Mouse (Mus musculus): Measurements from ENCODE around the gene Ciao2b. TPM values are rescaled to one million over a fixed set of nuclear protein-coding genes. Genes with fewer than 3 reads are reported as not detected.
"Not testable (repeated sequence)": the region's sequence is repeated elsewhere in the genome, so short reads cannot be mapped to it uniquely, and the experiment has no call there.

Gene Ciao2b
- polyA plus RNA-seq (2011; ENCODE audit: insufficient read depth, insufficient read length, low read depth, missing spikeins), result 63.4 and 71.3 TPM in 2 replicates

GRCm38 (mm10) chr8:104641426-104642323 lies at the start of gene Ciao2b:
Gene Ciao2b (minus strand): TSS chr8:104641965.
- Histone ChIP-seq H3K4me3 (ENCODE audit: low read depth, low read length) (peak within 1 kb of the TSS; percentile 75), H3K4me1 (ENCODE audit: control insufficient read depth, insufficient read depth, low read length) (no peaks in the 10 kb centered on the region), H3K27ac (ENCODE audit: insufficient read depth, low read length) (no peak within 1 kb of the TSS), H3K9me3 (replicated peaks; ENCODE audit: control insufficient read depth, insufficient read depth, low read length, poor library complexity, severe bottlenecking) (no peaks in the 10 kb centered on the region), H3K36me3 (ENCODE audit: control insufficient read depth, insufficient read depth, low read length, poor library complexity, severe bottlenecking) (peaks cover 6% of the 10 kb centered on the region; the same call in 1 of the 2 replicates), H3K27me3 (ENCODE audit: control insufficient read depth, insufficient read depth, low read length, poor library complexity, severe bottlenecking) (no peaks in the 10 kb centered on the region), H3K9ac (ENCODE audit: low read depth, poor library complexity, severe bottlenecking) (peak within 1 kb of the TSS; percentile 61)
- TF ChIP-seq POLR2A (IDR thresholded peaks at IDR 0.05; ENCODE audit: insufficient read depth, low read length) (no peak), EP300 (IDR thresholded peaks at IDR 0.05; ENCODE audit: insufficient read depth, low read depth, low read length) (no peak), CTCF (IDR thresholded peaks at IDR 0.05; ENCODE audit: low read depth, low read length) (no peak)

- no peak overlapping the region for H3K9ac ChIP-seq (ENCODE audit: low read depth, poor library complexity, severe bottlenecking)
- TF ChIP-seq EP300 (IDR thresholded peaks at IDR 0.05; ENCODE audit: insufficient read depth, low read depth, low read length) (no peak), POLR2A (IDR thresholded peaks at IDR 0.05; ENCODE audit: insufficient read depth, low read length) (no peak), CTCF (IDR thresholded peaks at IDR 0.05; ENCODE audit: low read depth, low read length) (no peak)
- H3K4me3 ChIP-seq (ENCODE audit: low read depth, low read length), result no peak overlapping the region
- no peaks in the 10 kb centered on the region for H3K36me3 ChIP-seq (ENCODE audit: control insufficient read depth, insufficient read depth, low read length, poor library complexity, severe bottlenecking)
- H3K4me1 ChIP-seq (ENCODE audit: control insufficient read depth, insufficient read depth, low read length), result no peaks in the 10 kb centered on the region
- H3K27ac ChIP-seq (ENCODE audit: insufficient read depth, low read length), result no peak overlapping the region
- H3K27me3 ChIP-seq (ENCODE audit: control insufficient read depth, insufficient read depth, low read length, poor library complexity, severe bottlenecking), result no peaks in the 10 kb centered on the region
- H3K9me3 ChIP-seq (replicated peaks; ENCODE audit: control insufficient read depth, insufficient read depth, low read length, poor library complexity, severe bottlenecking), result no peaks in the 10 kb centered on the region
Observed at GRCm38 (mm10) chr8:104688433-104688832, 46.7 kb upstream of the Ciao2b start.

DNA sequence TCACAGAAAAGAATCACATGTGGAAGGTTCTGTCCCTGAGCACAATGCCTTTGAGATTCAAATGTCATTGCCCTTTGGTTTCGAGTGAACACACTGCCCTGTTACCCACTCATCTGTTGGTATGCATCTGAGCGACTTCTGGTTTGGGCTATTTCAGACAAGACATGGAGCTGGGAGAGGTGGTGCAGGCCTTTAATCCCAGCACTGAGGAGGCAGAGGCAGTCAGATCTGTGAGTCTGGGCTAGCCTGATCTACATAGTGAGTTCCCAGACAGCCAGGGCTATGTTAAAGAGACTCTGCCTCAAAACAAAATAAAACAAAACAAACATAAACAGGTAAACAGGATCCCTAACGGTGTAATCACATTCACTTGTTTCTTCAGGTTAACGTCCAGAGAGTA lies 13.8 kb upstream of the Ciao2b start:
- H3K4me1 ChIP-seq (ENCODE audit: control insufficient read depth, insufficient read depth, low read length), result no peaks in the 10 kb centered on the region
- no peak overlapping the region for H3K27ac ChIP-seq (ENCODE audit: insufficient read depth, low read length)
- no peak overlapping the region for H3K9ac ChIP-seq (ENCODE audit: low read depth, poor library complexity, severe bottlenecking)
- H3K4me3 ChIP-seq (ENCODE audit: low read depth, low read length), result no peak overlapping the region
- no peak for TF ChIP-seq POLR2A (IDR thresholded peaks at IDR 0.05; ENCODE audit: insufficient read depth, low read length)
- no peak for TF ChIP-seq EP300 (IDR thresholded peaks at IDR 0.05; ENCODE audit: insufficient read depth, low read depth, low read length)
- TF ChIP-seq CTCF (IDR thresholded peaks at IDR 0.05; ENCODE audit: low read depth, low read length), result no peak
- H3K36me3 ChIP-seq (ENCODE audit: control insufficient read depth, insufficient read depth, low read length, poor library complexity, severe bottlenecking), result no peaks in the 10 kb centered on the region
- H3K27me3 ChIP-seq (ENCODE audit: control insufficient read depth, insufficient read depth, low read length, poor library complexity, severe bottlenecking), result no peaks in the 10 kb centered on the region
- no peaks in the 10 kb centered on the region for H3K9me3 ChIP-seq (replicated peaks; ENCODE audit: control insufficient read depth, insufficient read depth, low read length, poor library complexity, severe bottlenecking)

DNA sequence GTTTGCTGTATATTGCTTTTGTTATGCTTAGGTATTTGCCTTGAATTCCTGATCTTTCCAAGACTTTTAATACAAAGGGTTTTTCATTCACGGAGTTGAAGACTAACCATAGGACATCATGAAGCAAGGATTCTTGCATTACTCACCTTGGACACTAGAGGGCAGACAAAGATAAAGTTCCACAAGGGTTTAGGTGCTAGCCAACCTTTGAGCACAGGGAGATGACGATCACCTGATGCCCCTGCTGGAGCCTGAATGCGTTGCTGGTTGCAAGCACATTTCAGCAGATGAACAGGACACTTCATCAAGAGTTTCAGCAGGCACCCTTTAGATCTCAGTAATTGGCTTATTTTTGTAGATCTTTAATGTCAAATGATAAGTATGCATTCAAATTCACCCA lies 13.2 kb upstream of the Ciao2b start:
- Histone ChIP-seq H3K27ac (ENCODE audit: insufficient read depth, low read length) (no peak overlapping the region), H3K36me3 (ENCODE audit: control insufficient read depth, insufficient read depth, low read length, poor library complexity, severe bottlenecking) (no peaks in the 10 kb centered on the region), H3K27me3 (ENCODE audit: control insufficient read depth, insufficient read depth, low read length, poor library complexity, severe bottlenecking) (no peaks in the 10 kb centered on the region), H3K9me3 (replicated peaks; ENCODE audit: control insufficient read depth, insufficient read depth, low read length, poor library complexity, severe bottlenecking) (no peaks in the 10 kb centered on the region), H3K4me1 (ENCODE audit: control insufficient read depth, insufficient read depth, low read length) (no peaks in the 10 kb centered on the region), H3K9ac (ENCODE audit: low read depth, poor library complexity, severe bottlenecking) (no peak overlapping the region), H3K4me3 (ENCODE audit: low read depth, low read length) (no peak overlapping the region)
- TF ChIP-seq EP300 (IDR thresholded peaks at IDR 0.05; ENCODE audit: insufficient read depth, low read depth, low read length) (no peak), CTCF (IDR thresholded peaks at IDR 0.05; ENCODE audit: low read depth, low read length) (peak; percentile 71)

- H3K9ac ChIP-seq (ENCODE audit: low read depth, poor library complexity, severe bottlenecking); H3K27me3 ChIP-seq (ENCODE audit: control insufficient read depth, insufficient read depth, low read length, poor library complexity, severe bottlenecking); H3K27ac ChIP-seq (ENCODE audit: insufficient read depth, low read length); H3K36me3 ChIP-seq (ENCODE audit: control insufficient read depth, insufficient read depth, low read length, poor library complexity, severe bottlenecking); H3K4me3 ChIP-seq (ENCODE audit: low read depth, low read length); H3K4me1 ChIP-seq (ENCODE audit: control insufficient read depth, insufficient read depth, low read length); H3K9me3 ChIP-seq (replicated peaks; ENCODE audit: control insufficient read depth, insufficient read depth, low read length, poor library complexity, severe bottlenecking): not testable (repeated sequence)
Observed at GRCm38 (mm10) chr8:104644187-104644586, 2.4 kb upstream of the Ciao2b start.

- H3K27me3 ChIP-seq (ENCODE audit: control insufficient read depth, insufficient read depth, low read length, poor library complexity, severe bottlenecking), result no peaks in the 10 kb centered on the region
- peaks cover 6% of the 10 kb centered on the region; the same call in 1 of the 2 replicates for H3K36me3 ChIP-seq (ENCODE audit: control insufficient read depth, insufficient read depth, low read length, poor library complexity, severe bottlenecking)
- no peaks in the 10 kb centered on the region for H3K9me3 ChIP-seq (replicated peaks; ENCODE audit: control insufficient read depth, insufficient read depth, low read length, poor library complexity, severe bottlenecking)
- no peaks in the 10 kb centered on the region for H3K4me1 ChIP-seq (ENCODE audit: control insufficient read depth, insufficient read depth, low read length)
- no peak overlapping the region for H3K27ac ChIP-seq (ENCODE audit: insufficient read depth, low read length)
- peak overlapping the region; percentile 61 for H3K9ac ChIP-seq (ENCODE audit: low read depth, poor library complexity, severe bottlenecking)
- TF ChIP-seq CTCF (IDR thresholded peaks at IDR 0.05; ENCODE audit: low read depth, low read length) (no peak), POLR2A (IDR thresholded peaks at IDR 0.05; ENCODE audit: insufficient read depth, low read length) (no peak), EP300 (IDR thresholded peaks at IDR 0.05; ENCODE audit: insufficient read depth, low read depth, low read length) (no peak)
- H3K4me3 ChIP-seq (ENCODE audit: low read depth, low read length), result peak overlapping the region; percentile 75
Observed at GRCm38 (mm10) chr8:104642324-104642654, 524 bp upstream of the Ciao2b start.

All from ES-Bruce4 (cell line).